Mouse (Mus musculus) MEL (cell line): ENCODE results near the gene Ring1. TPM values are rescaled to one million over a fixed set of nuclear protein-coding genes. Genes with fewer than 3 reads are reported as not detected.

ENCODE experiments used
- DNase-seq: peaks from one replicate; pipeline ENCODE4 v3.0.0; 2011; ENCODE audit warnings: low read depth, low spot score
- H3K27ac ChIP-seq: 2 replicates; pipeline ENCODE4 v1.5.1; 2012; ENCODE audit warnings: low read depth, mild to moderate bottlenecking, control low read depth, low read length, moderate library complexity; ENCODE audit not compliant: control insufficient read depth
- H3K27me3 ChIP-seq, 2 experiments: fragments of 150-350 bp in 1 of 2; sonication (generic) in 1 of 2; 2 replicates each; pipeline ENCODE4 v1.6.1; 2012; ENCODE audit warnings: low read length in 2 of 2, mild to moderate bottlenecking in 2 of 2, improper control_type of control experiment in 1 of 2, moderate library complexity in 1 of 2; ENCODE audit not compliant: insufficient read depth in 2 of 2, control insufficient read depth in 1 of 2
- H3K36me3 ChIP-seq, 2 experiments: 2 replicates each; pipeline ENCODE4 v1.6.1; 2012 to 2014; ENCODE audit warnings: low read length in 2 of 2, improper control_type of control experiment in 1 of 2, inconsistent platforms in 1 of 2, mild to moderate bottlenecking in 1 of 2; ENCODE audit not compliant: insufficient read depth in 2 of 2, control insufficient read depth in 1 of 2
- H3K4me1 ChIP-seq, 2 experiments: fragments of 150-350 bp in 1 of 2; sonication (generic) in 1 of 2; 2 replicates each; pipeline ENCODE4 v1.6.1; 2012; ENCODE audit warnings: low read length in 2 of 2, improper control_type of control experiment in 1 of 2, mild to moderate bottlenecking in 1 of 2; ENCODE audit not compliant: insufficient read depth in 2 of 2, control insufficient read depth in 1 of 2
- H3K4me3 ChIP-seq, 2 experiments: fragments of 150-350 bp in 1 of 2; sonication (generic) in 1 of 2; 2 replicates each; pipeline ENCODE4 v1.5.1; 2012; ENCODE audit warnings: low read depth in 2 of 2, low read length in 2 of 2, mild to moderate bottlenecking in 2 of 2, moderate library complexity in 2 of 2, control low read depth in 1 of 2, improper control_type of control experiment in 1 of 2; ENCODE audit not compliant: control insufficient read depth in 1 of 2, insufficient read depth in 1 of 2
- H3K79me2 ChIP-seq: 2 replicates; pipeline ENCODE4 v1.6.1; 2012; ENCODE audit warnings: mild to moderate bottlenecking, low read length, moderate library complexity; ENCODE audit not compliant: control insufficient read depth, poor library complexity, insufficient read depth
- H3K9ac ChIP-seq: 2 replicates; pipeline ENCODE4 v1.6.1; 2012; ENCODE audit warnings: low read depth, mild to moderate bottlenecking, control low read depth, low read length, moderate library complexity; ENCODE audit not compliant: control insufficient read depth, poor library complexity, severe bottlenecking
- H3K9me3 ChIP-seq: fragments of 150-350 bp; sonication (generic); replicated peaks from 2 replicates; pipeline ENCODE4 v1.6.1; 2012; ENCODE audit warnings: mild to moderate bottlenecking, low read length, improper control_type of control experiment, moderate library complexity; ENCODE audit not compliant: insufficient read depth
- BHLHE40 ChIP-seq: IDR thresholded peaks from 2 replicates; pipeline ENCODE4 v1.6.1; 2012; ENCODE audit warnings: low read depth, mild to moderate bottlenecking, inconsistent platforms, low read length, improper control_type of control experiment, borderline replicate concordance
- CHD2 ChIP-seq: IDR thresholded peaks from 2 replicates; pipeline ENCODE4 v1.6.1; 2011; ENCODE audit warnings: low read length, improper control_type of control experiment
- CTCF ChIP-seq, 3 experiments: IDR thresholded peaks in 2 of 3; conservative IDR thresholded peaks in 1 of 3; 2 replicates each; pipeline ENCODE4 v1.5.1; 2011 to 2012; ENCODE audit warnings: low read length in 3 of 3, low read depth in 2 of 3, mild to moderate bottlenecking in 2 of 3, improper control_type of control experiment in 1 of 3, inconsistent platforms in 1 of 3, mixed read lengths in 1 of 3, moderate library complexity in 1 of 3; ENCODE audit not compliant: control insufficient read depth in 1 of 3, insufficient read depth in 1 of 3, poor library complexity in 1 of 3, severe bottlenecking in 1 of 3
- ELF1 ChIP-seq: IDR thresholded peaks from 2 replicates; pipeline ENCODE4 v1.6.1; 2014; ENCODE audit warnings: low read depth, mild to moderate bottlenecking, inconsistent platforms, low read length, improper control_type of control experiment, moderate library complexity
- EP300 ChIP-seq, 2 experiments: IDR thresholded peaks; 2 replicates each; pipeline ENCODE4 v1.6.1; 2011; ENCODE audit warnings: improper control_type of control experiment in 2 of 2, low read length in 2 of 2, low read depth in 1 of 2, mild to moderate bottlenecking in 1 of 2
- ETS1 ChIP-seq: IDR thresholded peaks from 2 replicates; pipeline ENCODE4 v1.6.1; 2012; ENCODE audit warnings: low read depth, mild to moderate bottlenecking, inconsistent platforms, low read length, improper control_type of control experiment, moderate library complexity
- GABPA ChIP-seq: IDR thresholded peaks from 2 replicates; pipeline ENCODE4 v1.6.1; 2012; ENCODE audit warnings: low read depth, mild to moderate bottlenecking, inconsistent platforms, low read length, improper control_type of control experiment, moderate library complexity
- GATA1 ChIP-seq: IDR thresholded peaks from 2 replicates; pipeline ENCODE4 v1.6.1; 2011; ENCODE audit warnings: low read depth, low read length, improper control_type of control experiment
- HCFC1 ChIP-seq: IDR thresholded peaks from 2 replicates; pipeline ENCODE4 v1.6.1; 2012; ENCODE audit warnings: low read depth, mild to moderate bottlenecking, inconsistent platforms, low read length, improper control_type of control experiment, moderate library complexity
- JUND ChIP-seq: IDR thresholded peaks from 2 replicates; pipeline ENCODE4 v1.6.1; 2011; ENCODE audit warnings: low read depth, mild to moderate bottlenecking, improper control_type of control experiment, low read length
- KAT2A ChIP-seq: conservative IDR thresholded peaks from 2 replicates; pipeline ENCODE4 v1.6.1; 2012; ENCODE audit warnings: low read depth, low read length, improper control_type of control experiment, inconsistent platforms
- MAX ChIP-seq: IDR thresholded peaks from 2 replicates; pipeline ENCODE4 v1.6.1; 2011; ENCODE audit warnings: low read length, improper control_type of control experiment
- MAZ ChIP-seq: IDR thresholded peaks from 2 replicates; pipeline ENCODE4 v1.6.1; 2012; ENCODE audit warnings: low read depth, mild to moderate bottlenecking, inconsistent platforms, low read length, improper control_type of control experiment
- MEF2A ChIP-seq: IDR thresholded peaks from 2 replicates; pipeline ENCODE4 v1.6.1; 2014; ENCODE audit warnings: low read depth, mild to moderate bottlenecking, inconsistent platforms, low read length, improper control_type of control experiment; ENCODE audit not compliant: poor library complexity, insufficient replicate concordance, severe bottlenecking; ENCODE audit errors: extremely low read depth
- MYB ChIP-seq: IDR thresholded peaks from 2 replicates; pipeline ENCODE4 v1.6.1; 2011; ENCODE audit warnings: mild to moderate bottlenecking, low read depth, low read length, improper control_type of control experiment
- MYC ChIP-seq: IDR thresholded peaks from 2 replicates; pipeline ENCODE4 v1.6.1; 2011; ENCODE audit warnings: low read depth, mild to moderate bottlenecking, low read length, improper control_type of control experiment, moderate library complexity
- NELFE ChIP-seq: IDR thresholded peaks from 2 replicates; pipeline ENCODE4 v1.6.1; 2011; ENCODE audit warnings: low read depth, low read length, improper control_type of control experiment
- POLR2A ChIP-seq, 2 experiments: IDR thresholded peaks; 2 replicates each; pipeline ENCODE4 v1.6.1; 2011 to 2012; ENCODE audit warnings: low read length in 2 of 2, mild to moderate bottlenecking in 2 of 2, control low read depth in 1 of 2, improper control_type of control experiment in 1 of 2, low read depth in 1 of 2, moderate library complexity in 1 of 2; ENCODE audit not compliant: control insufficient read depth in 1 of 2, insufficient read depth in 1 of 2, poor library complexity in 1 of 2
- POLR2AphosphoS5 ChIP-seq: IDR thresholded peaks from 2 replicates; pipeline ENCODE4 v1.6.1; 2012; ENCODE audit warnings: low read depth, borderline replicate concordance, mild to moderate bottlenecking, inconsistent platforms, low read length, moderate library complexity, mixed read lengths
- RCOR1 ChIP-seq: IDR thresholded peaks from 2 replicates; pipeline ENCODE4 v1.6.1; 2012; ENCODE audit warnings: low read depth, mild to moderate bottlenecking, inconsistent platforms, low read length, improper control_type of control experiment
- SIN3A ChIP-seq: IDR thresholded peaks from 2 replicates; pipeline ENCODE4 v1.6.1; 2012; ENCODE audit warnings: low read length, improper control_type of control experiment, inconsistent platforms
- SMC3 ChIP-seq: IDR thresholded peaks from 2 replicates; pipeline ENCODE4 v1.6.1; 2011; ENCODE audit warnings: low read depth, low read length, improper control_type of control experiment
- TCF12 ChIP-seq: IDR thresholded peaks from 2 replicates; pipeline ENCODE4 v1.6.1; 2014; ENCODE audit warnings: low read depth, mild to moderate bottlenecking, inconsistent platforms, low read length, improper control_type of control experiment, moderate library complexity
- UBTF ChIP-seq: IDR thresholded peaks from 2 replicates; pipeline ENCODE4 v1.6.1; 2012; ENCODE audit warnings: low read depth, mild to moderate bottlenecking, inconsistent platforms, low read length, improper control_type of control experiment, moderate library complexity, borderline replicate concordance; ENCODE audit not compliant: insufficient read depth
- USF1 ChIP-seq: IDR thresholded peaks from 2 replicates; pipeline ENCODE4 v1.6.1; 2014; ENCODE audit warnings: low read depth, mild to moderate bottlenecking, inconsistent platforms, low read length, improper control_type of control experiment, moderate library complexity
- ZC3H11A ChIP-seq: IDR thresholded peaks from 2 replicates; pipeline ENCODE4 v1.6.1; 2012; ENCODE audit warnings: low read depth, mild to moderate bottlenecking, inconsistent platforms, low read length, improper control_type of control experiment
- ZKSCAN1 ChIP-seq: IDR thresholded peaks from 2 replicates; pipeline ENCODE4 v1.6.1; 2012; ENCODE audit warnings: low read depth, mild to moderate bottlenecking, inconsistent platforms, low read length, improper control_type of control experiment, moderate library complexity
- ZMIZ1 ChIP-seq: IDR thresholded peaks from 2 replicates; pipeline ENCODE4 v1.6.1; 2012; ENCODE audit warnings: low read depth, mild to moderate bottlenecking, inconsistent platforms, low read length, improper control_type of control experiment, moderate library complexity
- polyA plus RNA-seq, 2 experiments: library from polyadenylated mRNA; stranded (reverse) in 1 of 2; unstranded in 1 of 2; fragments of >175 nt in 1 of 2; fragments of >200 nt in 1 of 2; gene quantifications; 2 replicates each; pipeline versions ENCODE4 v1.2.1 to v1.2.4; 2012; ENCODE audit warnings: low replicate concordance in 2 of 2, low read depth in 1 of 2; ENCODE audit not compliant: insufficient read length in 2 of 2, insufficient read depth in 1 of 2, missing spikeins in 1 of 2
- total RNA-seq: library from RNA; depleted of rRNA; stranded (reverse); fragments of 300-350 nt; gene quantifications from 2 replicates; pipeline ENCODE4 v1.2.3, GENCODE M21; 2012

Ring1 gene
- total and polyA plus RNA-seq, 3 experiments: 18.3 to 28.4 TPM; not detected in 1

DNA sequence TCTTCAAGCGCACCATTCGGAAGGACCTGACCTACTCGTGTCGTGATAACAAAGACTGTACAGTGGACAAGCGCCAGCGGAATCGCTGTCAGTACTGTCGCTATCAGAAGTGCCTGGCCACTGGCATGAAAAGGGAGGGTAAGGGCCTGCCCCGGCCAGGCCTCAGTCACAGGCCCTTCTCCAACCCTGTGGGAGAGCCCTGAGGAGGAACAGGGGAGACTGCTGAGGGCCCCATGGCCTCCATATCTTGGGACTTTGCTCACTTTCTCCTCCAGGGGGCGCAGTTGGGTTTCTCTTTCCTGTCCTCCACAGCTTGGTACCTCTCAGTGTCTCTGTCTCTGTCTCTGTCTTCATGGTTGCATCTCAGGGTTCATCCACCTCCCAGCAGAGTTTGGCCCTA lies 9.6 kb upstream of the Ring1 start (continued):
- no peak for TF ChIP-seq POLR2AphosphoS5
- TF ChIP-seq TCF12: no peak
- no peak for TF ChIP-seq KAT2A
- TF ChIP-seq GABPA: no peak
- peak; percentile 78 to 85 (median 84) for TF ChIP-seq CTCF (IDR thresholded peaks at IDR 0.05 in 2 of 3, conservative IDR thresholded peaks at IDR 0.05 in 1 of 3; ENCODE audit: control insufficient read depth in 1 of 3, insufficient read depth in 1 of 3, low read depth in 2 of 3, low read length in 3 of 3, poor library complexity in 1 of 3, severe bottlenecking in 1 of 3)
- no peak for TF ChIP-seq JUND
- TF ChIP-seq NELFE: no peak
- no peak for TF ChIP-seq ZMIZ1
- TF ChIP-seq MYC: no peak
- no peak for TF ChIP-seq BHLHE40

DNA sequence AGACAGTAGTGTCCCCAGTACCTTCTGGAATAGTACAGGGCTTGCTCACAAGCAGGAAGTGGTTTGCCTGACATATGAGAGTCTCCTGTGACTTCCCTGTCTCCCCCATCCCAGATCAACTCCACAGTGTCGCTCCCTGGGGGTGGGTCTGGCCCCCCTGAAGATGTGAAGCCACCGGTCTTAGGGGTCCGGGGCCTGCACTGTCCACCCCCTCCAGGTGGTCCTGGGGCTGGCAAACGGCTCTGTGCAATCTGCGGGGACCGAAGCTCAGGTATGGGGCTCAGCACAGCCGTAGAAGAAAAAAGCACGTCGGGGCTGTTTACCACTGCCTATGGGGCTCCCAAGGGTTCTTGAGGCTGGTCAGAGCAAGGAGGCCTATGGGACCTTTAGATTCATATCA lies 9.0 kb upstream of the Ring1 start:
- peaks cover 39% of the 10 kb centered on the region for H3K79me2 ChIP-seq
- H3K27ac ChIP-seq: peak overlapping the region; percentile 75
- peak overlapping the region; percentile 90 to 100 for H3K4me3 ChIP-seq
- TF ChIP-seq SMC3 (no peak), USF1 (no peak), RCOR1 (no peak), BHLHE40 (no peak), UBTF (no peak), CHD2 (no peak), SIN3A (no peak)
- peaks cover 2 to 21% of the 10 kb centered on the region in 2 experiments; a peak in 3 of 4 replicates for H3K4me1 ChIP-seq
- DNase-seq: no peak
- no peaks in the 10 kb centered on the region for H3K27me3 ChIP-seq
- peak overlapping the region; percentile 99 for H3K9ac ChIP-seq
- H3K36me3 ChIP-seq: peaks cover 3 to 14% of the 10 kb centered on the region in 2 experiments; a peak in 3 of 4 replicates
- no peaks in the 10 kb centered on the region for H3K9me3 ChIP-seq

DNA sequence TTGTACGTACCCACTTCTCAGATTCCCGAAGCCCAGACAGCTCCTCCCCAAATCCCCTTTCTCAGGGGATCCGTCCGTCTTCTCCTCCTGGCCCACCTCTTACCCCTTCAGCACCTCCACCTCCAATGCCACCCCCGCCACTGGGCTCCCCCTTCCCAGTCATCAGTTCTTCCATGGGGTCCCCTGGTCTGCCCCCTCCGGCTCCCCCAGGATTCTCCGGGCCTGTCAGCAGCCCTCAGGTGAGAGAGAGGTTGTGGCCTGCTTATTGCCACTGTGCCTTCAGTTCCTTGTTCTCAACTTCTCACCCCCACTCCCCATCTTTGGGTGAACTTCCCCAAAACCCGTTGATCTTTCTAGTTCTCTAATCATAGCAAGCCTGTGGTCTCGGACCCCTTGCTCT lies 8.3 kb upstream of the Ring1 start:
- H3K27ac ChIP-seq: peak overlapping the region; percentile 75
- peaks cover 4 to 14% of the 10 kb centered on the region in 2 experiments; a peak in 3 of 4 replicates for H3K36me3 ChIP-seq
- H3K9me3 ChIP-seq: no peaks in the 10 kb centered on the region
- H3K4me1 ChIP-seq: peaks cover 2 to 25% of the 10 kb centered on the region in 2 experiments; a peak in 3 of 4 replicates
- H3K79me2 ChIP-seq: peaks cover 39% of the 10 kb centered on the region
- peak; percentile 82 for DNase-seq
- no peaks in the 10 kb centered on the region for H3K27me3 ChIP-seq
- peak overlapping the region; percentile 90 to 100 for H3K4me3 ChIP-seq
- H3K9ac ChIP-seq: peak overlapping the region; percentile 99
- TF ChIP-seq EP300 (IDR thresholded peaks at IDR 0.05; ENCODE audit: low read depth in 1 of 2, low read length in 2 of 2) (peak in 1 of 2 experiments; percentile 49; a peak in 1 of 4 replicates), ZMIZ1 (peak; percentile 51; the same call in 1 of the 2 replicates), SMC3 (no peak), ZC3H11A (no peak), MYB (no peak), POLR2AphosphoS5 (no peak), ZKSCAN1 (no peak), TCF12 (no peak), UBTF (no peak), MAZ (peak; percentile 61; the same call in 1 of the 2 replicates), ETS1 (peak; percentile 40; the same call in 1 of the 2 replicates), ELF1 (no peak), HCFC1 (0 out of 2 replicates have a peak, but pooled peaks have one; percentile 51), SIN3A (0 out of 2 replicates have a peak, but pooled peaks have one; percentile 28), MAX (no peak), POLR2A (IDR thresholded peaks at IDR 0.05; ENCODE audit: control insufficient read depth in 1 of 2, insufficient read depth in 1 of 2, low read depth in 1 of 2, low read length in 2 of 2, poor library complexity in 1 of 2) (0 out of 4 replicates have a peak, but pooled peaks of 1 of the 2 experiments have one; percentile 36), MEF2A (no peak), USF1 (no peak), MYC (no peak), CHD2 (no peak), GATA1 (no peak), JUND (no peak)
